Mouse (Mus musculus): ENCODE results near the gene Garnl3.

DNA sequence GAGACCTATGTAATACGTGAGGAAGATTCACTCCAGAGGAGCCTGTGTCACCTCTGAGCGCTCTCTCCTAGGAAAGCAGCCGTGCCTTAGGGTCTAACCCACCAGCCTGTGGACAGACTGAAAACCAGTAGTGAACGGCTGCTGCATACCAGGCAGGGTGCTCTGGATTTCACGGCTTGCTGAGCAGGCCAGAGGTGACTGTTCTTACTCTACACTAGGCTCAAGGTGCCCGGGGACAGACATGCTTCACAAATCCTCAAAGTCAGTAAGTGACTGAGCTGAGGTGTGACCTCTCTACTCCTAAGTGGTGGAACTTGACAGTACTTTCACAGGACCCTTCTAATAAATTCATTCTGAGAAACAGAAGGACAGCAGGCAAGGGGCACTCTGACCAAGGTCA lies 108.6 kb downstream of the Garnl3 start:
- no peak for TF ChIP-seq POLR2A (IDR thresholded peaks at IDR 0.05; ENCODE audit: extremely low read depth, insufficient read depth, low read length)
- TF ChIP-seq CTCF (IDR thresholded peaks at IDR 0.05; ENCODE audit: extremely low read depth, insufficient read depth, low read length), result no peak
